Mouse (Mus musculus) bone marrow macrophage, adult 2 months (primary cell): ENCODE results near the gene A130010J15Rik. TPM values are rescaled to one million over a fixed set of nuclear protein-coding genes. Genes with fewer than 3 reads are reported as not detected.

Experiments
- H3K27ac ChIP-seq: 2 replicates; pipeline ENCODE4 v1.5.1; 2012; ENCODE audit warnings: low read depth, low read length; ENCODE audit not compliant: insufficient read depth
- H3K4me1 ChIP-seq: 2 replicates; pipeline ENCODE4 v1.6.1; 2012; ENCODE audit warnings: low read length; ENCODE audit not compliant: control insufficient read depth, insufficient read depth
- H3K4me3 ChIP-seq: 2 replicates; pipeline ENCODE4 v1.5.1; 2012; ENCODE audit warnings: mild to moderate bottlenecking, low read length, moderate library complexity; ENCODE audit not compliant: insufficient read depth
- CTCF ChIP-seq: IDR thresholded peaks from 2 replicates; pipeline ENCODE4 v1.5.1; 2012; ENCODE audit warnings: low read depth, mild to moderate bottlenecking, low read length, moderate library complexity
- POLR2A ChIP-seq: IDR thresholded peaks from 2 replicates; pipeline ENCODE4 v1.6.1; 2012; ENCODE audit warnings: mild to moderate bottlenecking, low read depth, low read length, borderline replicate concordance
- polyA plus RNA-seq: library from polyadenylated mRNA; stranded (reverse); fragments of >200 nt; gene quantifications from 2 replicates; pipeline ENCODE4 v1.2.4, GENCODE M21; 2012; ENCODE audit not compliant: missing spikeins, insufficient read depth, insufficient read length

The A130010J15Rik gene
- polyA plus RNA-seq, 1 experiment: 3.8 TPM

DNA sequence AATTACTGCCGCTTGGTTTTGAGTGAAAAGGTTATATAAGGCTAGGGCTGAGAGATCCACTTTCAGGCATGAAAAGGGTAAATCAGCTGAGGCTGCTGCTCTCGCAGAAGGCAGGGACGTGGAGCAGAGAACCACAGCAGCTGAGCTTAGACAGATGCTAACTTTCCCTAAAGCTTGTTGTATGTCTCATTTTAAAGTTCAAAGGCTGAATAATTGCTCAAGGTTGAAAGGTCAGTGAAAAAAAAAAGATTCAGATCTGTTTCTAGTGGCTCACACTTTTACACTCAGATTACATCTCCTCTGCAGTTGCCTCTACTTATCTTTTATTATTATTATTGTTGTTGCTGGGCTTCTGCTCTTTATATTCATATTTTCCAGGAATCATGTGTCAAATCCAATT, 57.7 kb downstream of the A130010J15Rik start:
- H3K4me1 ChIP-seq: peaks cover 19% of the 10 kb centered on the region
- TF ChIP-seq CTCF (no peak), POLR2A (no peak)
- no peak overlapping the region for H3K4me3 ChIP-seq
- no peak overlapping the region for H3K27ac ChIP-seq

DNA sequence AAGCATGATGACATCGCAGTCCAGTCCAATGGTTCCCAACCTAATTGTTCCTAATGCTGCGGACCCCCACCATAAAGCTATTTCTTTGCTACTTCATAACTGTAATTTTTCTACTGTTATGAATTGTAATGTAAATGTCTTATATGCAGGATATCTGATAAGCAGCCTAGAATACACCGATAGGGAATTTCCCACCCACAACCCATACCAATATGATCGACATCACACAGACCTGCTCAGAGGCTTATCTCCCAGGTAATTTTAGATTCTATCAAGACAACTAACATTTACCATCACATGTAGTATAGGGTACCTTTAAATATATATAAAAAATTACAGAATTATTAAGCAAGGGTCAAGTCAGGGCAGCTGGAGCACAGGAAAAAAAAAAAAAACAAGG, 58.3 kb downstream of the A130010J15Rik start:
- no peak for TF ChIP-seq POLR2A
- TF ChIP-seq CTCF: no peak

DNA sequence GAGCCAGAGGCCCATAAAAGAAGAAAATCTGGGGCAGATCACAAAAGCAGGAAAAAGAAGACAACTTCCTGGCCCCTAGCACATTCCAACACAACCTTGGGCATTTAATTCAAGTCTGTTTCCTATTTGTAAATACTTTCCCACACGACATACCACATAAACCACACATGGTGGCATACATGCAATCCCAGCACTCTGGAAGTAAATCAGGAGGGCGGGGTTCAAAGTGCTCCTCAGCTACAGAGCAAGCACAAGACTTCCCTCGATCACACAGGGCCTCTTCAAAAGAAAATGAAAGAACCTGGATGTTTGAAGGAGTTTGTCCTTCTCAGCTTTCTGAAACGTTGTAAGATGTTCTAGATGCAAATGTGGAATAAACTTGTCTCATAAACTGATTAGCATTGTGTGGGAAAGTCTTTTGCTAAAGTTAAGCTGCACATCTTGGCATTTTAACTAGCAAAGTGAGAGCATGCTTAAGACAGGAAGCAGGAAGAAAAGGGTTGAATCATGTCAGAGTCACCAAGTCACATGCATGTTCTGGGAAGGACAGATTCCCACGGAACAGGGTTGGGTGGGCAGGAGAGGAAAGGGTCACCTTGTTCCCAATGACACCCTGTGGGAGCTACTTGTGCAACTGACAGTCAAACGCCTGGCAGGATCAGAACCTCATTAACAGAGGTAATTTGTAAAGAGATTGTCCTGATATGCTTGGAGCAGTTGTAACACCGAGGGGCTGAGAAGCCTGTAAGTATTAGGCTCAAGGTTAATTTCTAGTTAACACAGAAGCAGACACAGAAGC, 59.1 kb downstream of the A130010J15Rik start:
- no peak overlapping the region for H3K27ac ChIP-seq
- TF ChIP-seq POLR2A: no peak
- no peak for TF ChIP-seq CTCF

More for the DNA sequence above, 58.3 kb downstream of the A130010J15Rik start:
- Histone ChIP-seq H3K27ac (no peak overlapping the region), H3K4me1 (peaks cover 14% of the 10 kb centered on the region), H3K4me3 (no peak overlapping the region)

More for the DNA sequence above, 59.1 kb downstream of the A130010J15Rik start:
- Histone ChIP-seq H3K4me1 (peaks cover 12% of the 10 kb centered on the region), H3K4me3 (no peak overlapping the region)

Other genes starting within 250 kb of the A130010J15Rik start
- not detected in 2 replicates for gene Syt14, start 132.3 kb upstream of the A130010J15Rik start, polyA plus RNA-seq
- 9.8 and 14.3 TPM in 2 replicates for gene Diexf, start 37.8 kb upstream of the A130010J15Rik start, polyA plus RNA-seq
- gene Irf6, start 14.9 kb upstream of the A130010J15Rik start, polyA plus RNA-seq: not detected in 2 replicates
- 48.6 and 52.3 TPM in 2 replicates for gene Traf3ip3, start 33.7 kb downstream of the A130010J15Rik start, polyA plus RNA-seq
- gene Lamb3, start 39.7 kb downstream of the A130010J15Rik start, polyA plus RNA-seq: 0.50 TPM in 1 of 2 replicates, not detected in the other
- gene Hsd11b1, start 96.0 kb downstream of the A130010J15Rik start, polyA plus RNA-seq: 0.77 TPM in 1 of 2 replicates, not detected in the other
- gene G0s2, start 105.2 kb downstream of the A130010J15Rik start, polyA plus RNA-seq: not detected in 2 replicates
- gene Camk1g, start 202.3 kb downstream of the A130010J15Rik start, polyA plus RNA-seq: not detected in 2 replicates